Mouse (Mus musculus): ENCODE results near the gene Spock1.
"Not testable (repeated sequence)": the region's sequence is repeated elsewhere in the genome, so short reads cannot be mapped to it uniquely, and the experiment has no call there.

Spock1 gene

DNA sequence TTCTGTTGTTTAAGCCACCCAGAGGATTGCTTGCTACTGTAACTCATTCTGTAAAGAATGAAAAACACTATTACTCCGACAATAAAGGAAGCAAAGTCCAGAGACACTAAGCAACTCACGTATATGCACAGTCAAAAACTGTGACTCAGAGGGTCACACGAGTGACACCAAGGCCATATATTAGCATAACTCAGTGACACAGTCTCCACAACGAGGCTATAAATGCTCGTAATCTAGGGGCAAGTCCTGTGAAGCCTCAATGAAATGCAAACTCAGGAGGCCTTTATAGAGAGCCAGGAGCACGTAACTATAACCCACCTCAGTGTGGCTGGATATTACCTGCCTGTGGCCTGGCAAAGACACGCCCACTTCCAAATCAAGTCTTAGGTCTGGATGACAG lies 298.2 kb downstream of the Spock1 start:
- no peak for DNase-seq (ENCODE audit: extremely low spot score, low spot score)

DNA sequence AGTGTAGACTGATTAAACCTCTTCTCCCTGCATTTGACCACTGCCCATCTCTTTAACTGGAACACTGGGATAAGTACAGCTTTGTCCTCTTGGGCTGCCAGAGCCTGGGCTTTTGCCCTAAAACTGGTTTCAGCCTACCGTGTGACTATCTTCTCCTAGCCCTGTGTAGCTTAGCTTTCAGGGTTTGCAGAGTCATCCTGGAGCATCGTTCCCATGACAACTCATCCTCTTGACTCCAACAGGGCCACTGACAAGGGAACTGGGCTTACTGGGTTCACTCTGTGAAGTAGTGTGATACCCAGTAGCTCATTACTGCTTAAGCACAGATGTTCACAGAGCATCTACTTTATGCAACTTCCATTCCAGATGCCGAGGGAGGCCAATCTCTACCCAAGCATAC lies 303.7 kb downstream of the Spock1 start:
- no peak for DNase-seq (ENCODE audit: extremely low spot score, low spot score)

- peak; percentile 30 for DNase-seq (ENCODE audit: extremely low spot score, low spot score)
Measured at GRCm38 (mm10) chr13:57603226-57603625, 304.9 kb downstream of the Spock1 start.

DNA sequence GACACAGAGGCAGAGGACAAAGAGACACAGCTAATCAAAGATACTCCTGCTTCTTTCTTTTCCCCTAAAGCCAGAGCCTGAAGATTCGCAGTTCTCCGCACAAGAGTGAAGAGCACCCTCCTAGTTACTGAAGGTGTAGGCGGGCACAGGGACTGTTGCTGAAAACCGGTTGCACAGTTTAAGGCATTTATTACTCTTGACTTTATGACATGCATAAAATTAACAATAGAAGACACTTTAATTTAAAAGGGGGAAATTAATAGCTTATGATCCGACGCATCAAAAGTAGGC lies 312.4 kb downstream of the Spock1 start:
- DNase-seq (ENCODE audit: extremely low spot score, low spot score) = no peak

DNA sequence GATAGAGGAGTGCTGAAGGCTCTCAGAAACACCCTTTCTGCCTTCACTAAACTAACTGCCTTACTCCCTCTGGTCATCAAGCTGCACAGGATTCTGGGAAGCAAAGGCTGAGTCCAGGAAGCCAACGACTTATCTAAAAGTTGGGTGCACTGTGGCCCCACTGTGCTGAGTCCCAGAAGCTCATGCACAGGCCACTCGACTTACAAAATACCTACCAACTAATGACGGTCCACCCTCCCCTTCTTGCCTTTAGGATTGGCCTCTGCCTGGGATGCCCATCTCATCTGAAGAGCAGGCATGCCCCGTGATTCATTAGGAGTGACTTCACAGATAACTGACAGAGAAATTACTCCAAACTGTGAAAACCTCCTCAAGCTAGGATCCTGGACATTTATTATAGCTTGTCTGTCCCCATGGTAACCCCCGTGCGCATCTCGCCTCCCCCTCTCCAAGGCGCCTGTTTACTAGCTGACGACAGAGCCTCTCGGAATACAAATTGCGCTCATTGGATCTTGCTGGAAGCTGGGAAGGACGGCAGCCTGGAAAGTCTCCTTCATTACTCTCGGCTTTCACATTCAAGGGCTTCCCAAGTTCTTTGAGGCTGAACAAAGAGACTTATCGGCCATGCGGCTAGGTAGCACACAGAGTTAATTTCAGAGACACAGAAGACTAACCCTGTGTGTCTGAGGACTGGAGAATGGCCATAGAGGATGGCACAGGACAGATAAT lies 312.9 kb downstream of the Spock1 start:
- no peak for DNase-seq (ENCODE audit: extremely low spot score, low spot score)

DNA sequence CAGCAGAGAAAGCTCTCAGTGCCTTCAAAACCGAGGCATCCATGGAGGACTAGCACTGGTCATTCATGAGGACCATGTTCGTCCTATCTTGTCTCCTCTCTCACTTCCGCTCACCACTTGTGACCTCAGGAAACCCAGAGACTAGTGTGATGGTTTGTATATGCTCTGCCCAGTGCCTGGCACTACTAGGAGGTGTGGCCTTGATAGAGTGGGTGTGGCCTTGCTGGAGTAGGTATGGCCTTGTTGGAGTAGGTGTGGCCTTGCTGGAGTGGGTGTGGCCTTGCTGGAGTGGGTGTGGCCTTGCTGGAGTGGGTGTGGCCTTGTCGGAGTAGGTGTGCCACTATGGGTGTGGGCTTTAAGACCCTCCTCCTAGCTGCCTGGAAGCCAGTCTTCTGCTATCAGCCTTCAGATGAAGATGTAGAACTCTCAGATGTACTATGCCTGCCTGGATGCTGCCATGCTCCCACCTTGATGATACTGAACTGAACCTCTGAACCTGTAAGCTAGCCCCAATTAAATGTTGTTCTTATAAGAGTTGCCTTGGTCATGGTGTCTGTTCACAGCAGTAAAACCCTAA lies 318.7 kb downstream of the Spock1 start:
- not testable (repeated sequence) for DNase-seq (ENCODE audit: extremely low spot score, low spot score)

DNA sequence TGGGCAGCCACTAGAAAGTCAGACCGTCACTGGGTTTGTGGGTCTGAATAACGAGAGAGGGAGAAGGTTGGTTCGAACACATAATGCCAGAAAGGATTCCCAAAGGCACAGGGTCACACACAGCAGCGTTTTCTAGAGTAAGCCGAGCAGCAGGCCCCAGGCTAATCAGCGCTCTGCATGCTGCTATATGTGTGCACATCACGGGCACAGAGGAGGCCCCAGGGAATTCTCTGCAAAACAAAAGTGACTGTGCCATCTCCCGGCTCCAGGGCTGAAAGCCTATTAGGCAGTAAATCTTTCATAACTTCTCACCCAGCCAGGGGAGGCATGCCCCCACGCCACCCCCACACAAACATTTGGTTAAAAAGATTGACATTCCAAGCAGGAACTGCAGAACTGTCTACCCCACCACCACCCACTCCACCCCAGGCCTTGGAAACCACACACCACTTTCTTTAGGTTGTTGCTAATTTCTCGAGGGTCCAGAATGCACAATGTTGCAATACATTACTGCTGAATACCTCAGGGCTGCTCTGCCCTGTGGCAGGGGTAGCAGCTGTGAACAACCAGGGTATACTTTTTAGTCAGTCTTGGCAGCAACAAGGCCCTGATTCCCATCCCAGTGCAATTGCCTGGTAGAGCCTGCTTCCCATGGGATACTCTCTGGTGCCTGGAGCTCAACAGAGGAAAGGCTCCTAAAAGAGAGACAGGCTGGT lies 319.4 kb downstream of the Spock1 start:
- no peak for DNase-seq (ENCODE audit: extremely low spot score, low spot score)

DNA sequence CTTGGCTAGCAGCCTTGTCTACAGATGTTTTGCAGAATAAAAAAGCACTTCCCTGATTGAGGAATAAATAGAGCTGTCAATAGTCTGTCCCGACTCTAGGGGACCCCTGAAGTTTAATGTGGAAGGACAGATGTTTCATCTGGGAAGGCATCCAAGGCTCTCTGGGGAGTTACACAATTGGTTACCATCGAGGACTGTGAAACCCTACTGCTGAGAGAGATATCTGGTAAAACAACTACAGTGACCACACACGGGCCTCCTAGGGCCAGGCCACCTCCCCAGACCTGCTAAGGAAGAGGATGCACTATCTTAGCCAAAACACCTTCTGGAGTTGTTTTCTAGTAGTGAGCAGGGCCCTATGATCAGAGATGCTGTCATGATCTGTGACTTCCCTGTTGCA lies 323.0 kb downstream of the Spock1 start:
- DNase-seq (ENCODE audit: extremely low spot score, low spot score) = no peak

GRCm38 (mm10) chr13:57582314-57582976 lies 325.7 kb downstream of the Spock1 start:
- no peak for DNase-seq (ENCODE audit: extremely low spot score, low spot score)

GRCm38 (mm10) chr13:57577541-57578244 lies 330.4 kb downstream of the Spock1 start:
- DNase-seq (ENCODE audit: extremely low spot score, low spot score) = no peak

- no peak for DNase-seq (ENCODE audit: extremely low spot score, low spot score)
Measured at GRCm38 (mm10) chr13:57573501-57573900, 334.6 kb downstream of the Spock1 start.

- no peak for DNase-seq (ENCODE audit: extremely low spot score, low spot score)
Measured at GRCm38 (mm10) chr13:57568404-57568803, 339.7 kb downstream of the Spock1 start.

DNA sequence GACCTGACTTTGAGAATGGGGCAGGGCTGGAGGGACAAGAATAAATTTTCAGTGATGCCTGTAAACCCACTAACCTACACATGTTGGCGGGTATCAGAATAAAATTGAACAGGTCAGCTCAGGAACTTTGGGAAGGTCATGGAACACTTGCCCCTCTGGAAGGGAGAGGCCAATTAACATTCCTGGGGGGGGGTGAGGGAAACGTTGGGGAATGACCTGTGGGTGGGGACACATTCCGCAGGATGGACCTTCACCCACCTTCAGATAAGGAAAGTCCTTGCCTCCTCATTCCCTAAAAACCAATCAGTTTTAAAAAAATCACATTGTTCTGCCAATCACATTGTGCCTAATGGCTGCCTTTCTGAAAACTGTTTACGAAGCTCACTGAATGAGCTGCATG lies 352.9 kb downstream of the Spock1 start:
- no peak for DNase-seq (ENCODE audit: extremely low spot score, low spot score)

DNA sequence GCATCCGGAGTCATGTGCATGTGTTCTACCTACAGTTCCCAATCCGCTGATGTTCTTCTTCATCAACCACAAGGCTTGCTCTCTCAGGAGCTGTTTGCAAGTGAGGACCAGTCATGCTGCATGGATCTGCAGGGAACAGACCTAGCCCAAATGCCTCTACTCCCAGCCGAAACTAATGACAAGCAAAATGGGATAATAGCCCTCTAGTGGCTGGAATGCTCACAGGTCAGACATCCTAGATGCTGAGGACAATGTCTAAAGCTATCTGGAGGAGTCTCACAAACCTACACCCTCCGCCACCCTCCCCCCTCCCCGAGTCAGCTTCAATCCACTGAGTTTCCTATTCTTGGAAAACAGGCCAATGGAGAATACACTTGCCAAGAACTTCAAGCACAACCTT lies 358.4 kb downstream of the Spock1 start:
- DNase-seq (ENCODE audit: extremely low spot score, low spot score) = peak; percentile 39

- no peak for DNase-seq (ENCODE audit: extremely low spot score, low spot score)
Measured at GRCm38 (mm10) chr13:57536988-57537547, 371.1 kb downstream of the Spock1 start.

- DNase-seq (ENCODE audit: extremely low spot score, low spot score) = no peak
Measured at GRCm38 (mm10) chr13:57534325-57534724, 373.8 kb downstream of the Spock1 start.

DNA sequence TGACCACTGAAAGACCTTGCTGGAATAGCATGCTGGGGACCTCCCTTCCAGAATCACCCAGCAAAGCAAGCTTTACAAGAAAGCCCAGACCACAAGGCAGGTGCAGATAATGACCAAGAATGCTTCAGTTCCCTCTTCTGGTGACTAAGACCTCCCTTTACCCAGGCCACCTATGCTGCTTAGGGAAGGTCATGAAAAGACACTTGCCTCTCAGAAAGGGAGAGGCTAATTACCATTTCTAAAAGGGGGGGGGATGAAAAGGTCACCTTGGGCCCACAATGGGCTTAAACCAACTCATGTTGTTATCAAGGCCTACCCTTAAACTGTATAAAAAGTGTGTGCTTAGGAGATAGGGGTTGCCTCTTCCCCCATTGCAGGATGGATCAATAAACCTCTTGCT lies 382.2 kb downstream of the Spock1 start:
- no peak for DNase-seq (ENCODE audit: extremely low spot score, low spot score)

- DNase-seq (ENCODE audit: extremely low spot score, low spot score) = no peak
Measured at GRCm38 (mm10) chr13:57524546-57524945, 383.6 kb downstream of the Spock1 start.

GRCm38 (mm10) chr13:57523366-57523765 lies 384.8 kb downstream of the Spock1 start:
- DNase-seq (ENCODE audit: extremely low spot score, low spot score) = no peak

- no peak for DNase-seq (ENCODE audit: extremely low spot score, low spot score)
Measured at GRCm38 (mm10) chr13:57522319-57522718, 385.8 kb downstream of the Spock1 start.

DNA sequence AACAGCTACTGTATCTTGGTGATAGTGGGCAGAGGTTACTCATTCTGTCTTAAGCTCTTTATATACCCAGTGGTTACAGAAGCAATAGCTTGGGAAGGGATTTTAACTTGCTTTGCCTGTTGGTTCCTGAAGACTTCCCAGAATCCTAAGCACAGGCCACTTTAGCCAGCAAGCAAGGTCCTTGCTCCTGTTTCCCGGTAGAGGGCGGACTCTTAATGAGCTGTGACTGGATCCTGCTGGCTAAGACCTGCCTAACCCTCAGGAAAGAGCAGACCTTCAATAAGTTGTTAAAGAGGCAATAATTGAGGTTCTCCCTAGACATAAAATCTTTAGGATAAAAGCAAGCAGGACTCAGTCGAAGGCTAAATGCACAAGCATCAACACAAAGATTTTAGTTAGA lies 387.0 kb downstream of the Spock1 start:
- DNase-seq (ENCODE audit: extremely low spot score, low spot score) = peak; percentile 28

Measured in neural tube, embryonic 10.5 days (tissue).